Mouse (Mus musculus): ENCODE data around the gene Hus1b. TPM values are rescaled to one million over a fixed set of nuclear protein-coding genes. Genes with fewer than 3 reads are reported as not detected.

Hus1b gene
- polyA plus RNA-seq, 1 experiment: 0.06 TPM

- H3K79me2 ChIP-seq (ENCODE audit: control insufficient read depth, insufficient read depth): peaks cover 49% of the 10 kb centered on the region
- peaks cover 5% of the 10 kb centered on the region for H3K36me3 ChIP-seq (ENCODE audit: control insufficient read depth, insufficient read depth)
- no peaks in the 10 kb centered on the region for H3K27me3 ChIP-seq (ENCODE audit: control insufficient read depth, insufficient read depth, insufficient read length)
- H3ac ChIP-seq (ENCODE audit: control insufficient read depth, insufficient read length, low read depth): no peak overlapping the region
- no peak overlapping the region for H3K4me3 ChIP-seq (ENCODE audit: insufficient read depth, poor library complexity, severe bottlenecking)
- H3K79me3 ChIP-seq (ENCODE audit: low read depth): peaks cover 12% of the 10 kb centered on the region
- TF ChIP-seq CEBPB (IDR thresholded peaks at IDR 0.05; ENCODE audit: low read depth) (no peak), USF1 (IDR thresholded peaks at IDR 0.05; ENCODE audit: low read depth) (no peak), MYOD1 (IDR thresholded peaks at IDR 0.05; ENCODE audit: control insufficient read depth, insufficient read length, low read depth) (no peak), CTCF (IDR thresholded peaks at IDR 0.05; ENCODE audit: control insufficient read depth, insufficient read depth, insufficient read length) (no peak), MAX (IDR thresholded peaks at IDR 0.05) (no peak), FOSL1 (IDR thresholded peaks at IDR 0.05; ENCODE audit: insufficient read depth, low read length, poor library complexity, severe bottlenecking) (no peak), MYOG (IDR thresholded peaks at IDR 0.05; ENCODE audit: control insufficient read depth, extremely low read depth, insufficient read length) (no peak)
Observed at GRCm38 (mm10) chr13:30961932-30962331, 14.4 kb upstream of the Hus1b start.

DNA sequence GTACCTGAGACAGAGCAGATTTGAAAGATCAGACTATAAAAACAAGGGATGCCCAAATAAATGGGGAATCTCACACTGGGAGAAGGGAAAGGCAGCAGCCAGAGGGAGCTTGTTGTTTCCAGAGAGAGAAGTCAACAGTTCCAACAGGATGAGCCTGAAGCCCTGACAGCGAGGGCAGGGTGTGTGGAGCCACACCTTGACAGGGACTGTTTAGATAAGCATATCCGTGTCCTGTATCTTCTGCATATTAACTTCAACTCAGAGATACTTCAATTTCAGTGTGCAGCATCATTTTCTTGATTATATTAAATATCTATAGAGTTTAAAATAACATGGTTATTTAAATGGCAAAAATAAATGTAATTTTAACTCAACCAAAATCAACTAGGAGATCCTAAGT lies 13.2 kb upstream of the Hus1b start:
- Histone ChIP-seq H3K79me3 (ENCODE audit: low read depth) (peaks cover 10% of the 10 kb centered on the region), H3K4me3 (ENCODE audit: insufficient read depth, poor library complexity, severe bottlenecking) (no peak overlapping the region), H3K79me2 (ENCODE audit: control insufficient read depth, insufficient read depth) (peaks cover 43% of the 10 kb centered on the region), H3ac (ENCODE audit: control insufficient read depth, insufficient read length, low read depth) (no peak overlapping the region), H3K27me3 (ENCODE audit: control insufficient read depth, insufficient read depth, insufficient read length) (no peaks in the 10 kb centered on the region), H3K36me3 (ENCODE audit: control insufficient read depth, insufficient read depth) (peaks cover 5% of the 10 kb centered on the region)
- no peak for TF ChIP-seq CTCF (IDR thresholded peaks at IDR 0.05; ENCODE audit: control insufficient read depth, insufficient read depth, insufficient read length)
- TF ChIP-seq FOSL1 (IDR thresholded peaks at IDR 0.05; ENCODE audit: insufficient read depth, low read length, poor library complexity, severe bottlenecking): no peak
- TF ChIP-seq MYOD1 (IDR thresholded peaks at IDR 0.05; ENCODE audit: control insufficient read depth, insufficient read length, low read depth): no peak

DNA sequence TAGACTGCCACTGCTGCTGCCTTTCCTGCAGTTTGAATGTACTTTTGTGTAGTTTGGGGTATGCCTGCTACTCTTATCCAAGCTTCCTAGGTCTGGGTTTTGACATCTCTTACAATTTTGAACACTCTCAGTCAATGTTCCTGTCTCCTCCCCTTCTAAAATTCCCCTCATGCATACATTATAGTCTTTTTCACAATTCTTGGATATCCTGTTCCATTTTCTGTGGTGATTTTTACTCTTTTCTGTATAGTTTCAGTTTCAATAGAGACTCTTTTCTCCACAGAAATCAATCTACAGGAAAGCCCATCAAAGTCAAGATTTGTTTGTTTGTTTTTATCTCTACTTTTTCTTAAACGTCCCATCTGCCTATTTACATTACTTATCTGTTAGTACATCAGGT lies 6.0 kb upstream of the Hus1b start:
- TF ChIP-seq CTCF (IDR thresholded peaks at IDR 0.05; ENCODE audit: control insufficient read depth, insufficient read depth, insufficient read length) (no peak), FOSL1 (IDR thresholded peaks at IDR 0.05; ENCODE audit: insufficient read depth, low read length, poor library complexity, severe bottlenecking) (no peak), MYOG (IDR thresholded peaks at IDR 0.05; ENCODE audit: control insufficient read depth, extremely low read depth, insufficient read length) (no peak), USF1 (IDR thresholded peaks at IDR 0.05; ENCODE audit: low read depth) (no peak), CEBPB (IDR thresholded peaks at IDR 0.05; ENCODE audit: low read depth) (no peak), MAX (IDR thresholded peaks at IDR 0.05) (no peak), MYOD1 (IDR thresholded peaks at IDR 0.05; ENCODE audit: control insufficient read depth, insufficient read length, low read depth) (no peak)
- Histone ChIP-seq H3K27me3 (ENCODE audit: control insufficient read depth, insufficient read depth, insufficient read length) (no peaks in the 10 kb centered on the region), H3K36me3 (ENCODE audit: control insufficient read depth, insufficient read depth) (no peaks in the 10 kb centered on the region), H3K4me3 (ENCODE audit: insufficient read depth, poor library complexity, severe bottlenecking) (no peak overlapping the region), H3K79me3 (ENCODE audit: low read depth) (peaks cover 5% of the 10 kb centered on the region), H3K79me2 (ENCODE audit: control insufficient read depth, insufficient read depth) (peaks cover 11% of the 10 kb centered on the region), H3ac (ENCODE audit: control insufficient read depth, insufficient read length, low read depth) (no peak overlapping the region)

DNA sequence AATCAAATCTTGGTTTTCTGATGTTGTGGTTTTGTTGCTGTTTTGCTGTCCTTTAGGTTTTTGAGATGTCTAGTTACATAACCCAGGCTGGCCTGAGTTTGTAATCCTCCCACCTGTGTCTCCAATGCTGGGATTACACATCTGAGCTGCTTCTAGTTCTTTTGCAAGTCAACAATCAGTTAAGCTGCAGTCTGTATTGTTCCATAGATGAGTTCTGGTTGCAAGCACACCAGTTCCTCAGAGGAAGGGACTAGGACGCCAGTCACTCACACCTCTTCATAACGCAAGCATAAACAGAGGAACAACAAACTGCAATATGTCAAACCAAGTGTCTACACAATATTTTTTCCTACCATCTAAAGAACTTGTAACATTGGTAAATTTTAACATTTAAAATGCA lies 4.5 kb upstream of the Hus1b start:
- H3K4me3 ChIP-seq (ENCODE audit: insufficient read depth, poor library complexity, severe bottlenecking): no peak overlapping the region
- H3K27me3 ChIP-seq (ENCODE audit: control insufficient read depth, insufficient read depth, insufficient read length): no peaks in the 10 kb centered on the region
- H3K36me3 ChIP-seq (ENCODE audit: control insufficient read depth, insufficient read depth): peaks cover 4% of the 10 kb centered on the region
- no peak overlapping the region for H3ac ChIP-seq (ENCODE audit: control insufficient read depth, insufficient read length, low read depth)
- TF ChIP-seq MYOG (IDR thresholded peaks at IDR 0.05; ENCODE audit: control insufficient read depth, extremely low read depth, insufficient read length): no peak
- TF ChIP-seq MAX (IDR thresholded peaks at IDR 0.05): no peak
- no peak for TF ChIP-seq FOSL1 (IDR thresholded peaks at IDR 0.05; ENCODE audit: insufficient read depth, low read length, poor library complexity, severe bottlenecking)
- TF ChIP-seq CEBPB (IDR thresholded peaks at IDR 0.05; ENCODE audit: low read depth): no peak
- no peak for TF ChIP-seq MYOD1 (IDR thresholded peaks at IDR 0.05; ENCODE audit: control insufficient read depth, insufficient read length, low read depth)
- TF ChIP-seq CTCF (IDR thresholded peaks at IDR 0.05; ENCODE audit: control insufficient read depth, insufficient read depth, insufficient read length): no peak
- no peak for TF ChIP-seq USF1 (IDR thresholded peaks at IDR 0.05; ENCODE audit: low read depth)
- H3K79me2 ChIP-seq (ENCODE audit: control insufficient read depth, insufficient read depth): peaks cover 10% of the 10 kb centered on the region
- peaks cover 5% of the 10 kb centered on the region for H3K79me3 ChIP-seq (ENCODE audit: low read depth)

GRCm38 (mm10) chr13:30949181-30949580 lies 1.6 kb upstream of the Hus1b start:
- Histone ChIP-seq H3K27me3 (ENCODE audit: control insufficient read depth, insufficient read depth, insufficient read length) (no peaks in the 10 kb centered on the region), H3K36me3 (ENCODE audit: control insufficient read depth, insufficient read depth) (peaks cover 4% of the 10 kb centered on the region), H3K4me3 (ENCODE audit: insufficient read depth, poor library complexity, severe bottlenecking) (no peak overlapping the region), H3K79me2 (ENCODE audit: control insufficient read depth, insufficient read depth) (peaks cover 5% of the 10 kb centered on the region), H3K79me3 (ENCODE audit: low read depth) (peaks cover 5% of the 10 kb centered on the region), H3ac (ENCODE audit: control insufficient read depth, insufficient read length, low read depth) (no peak overlapping the region)
- TF ChIP-seq MYOD1 (IDR thresholded peaks at IDR 0.05; ENCODE audit: control insufficient read depth, insufficient read length, low read depth) (no peak), USF1 (IDR thresholded peaks at IDR 0.05; ENCODE audit: low read depth) (no peak)

DNA sequence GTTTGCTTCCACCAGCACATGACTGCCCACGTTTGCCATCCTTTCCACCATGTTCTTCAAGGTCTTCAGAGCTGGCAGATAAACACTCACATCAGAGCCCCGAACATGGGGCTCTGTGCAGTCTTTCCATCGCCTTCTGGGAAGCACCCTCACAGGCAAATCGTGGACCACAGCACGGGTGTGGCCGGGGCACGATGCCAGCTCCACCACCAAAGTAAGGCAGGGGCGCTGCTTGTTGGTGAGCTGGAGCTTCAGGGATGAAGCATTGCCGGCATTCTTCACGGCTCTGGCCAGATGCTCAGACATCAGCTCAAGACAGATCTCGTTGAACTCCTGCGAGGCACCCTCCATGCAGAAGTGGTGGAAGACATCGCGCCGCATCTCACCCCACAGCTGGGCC lies 430 bp downstream of the Hus1b start:
- peaks cover 4% of the 10 kb centered on the region for H3K36me3 ChIP-seq (ENCODE audit: control insufficient read depth, insufficient read depth)

More for the DNA sequence above, 430 bp downstream of the Hus1b start:
- H3K79me3 ChIP-seq (ENCODE audit: low read depth): peaks cover 4% of the 10 kb centered on the region
- no peak overlapping the region for H3ac ChIP-seq (ENCODE audit: control insufficient read depth, insufficient read length, low read depth)
- TF ChIP-seq FOSL1 (IDR thresholded peaks at IDR 0.05; ENCODE audit: insufficient read depth, low read length, poor library complexity, severe bottlenecking) (no peak), USF1 (IDR thresholded peaks at IDR 0.05; ENCODE audit: low read depth) (no peak), MYOG (IDR thresholded peaks at IDR 0.05; ENCODE audit: control insufficient read depth, extremely low read depth, insufficient read length) (no peak), CEBPB (IDR thresholded peaks at IDR 0.05; ENCODE audit: low read depth) (no peak), MYOD1 (IDR thresholded peaks at IDR 0.05; ENCODE audit: control insufficient read depth, insufficient read length, low read depth) (no peak), CTCF (IDR thresholded peaks at IDR 0.05; ENCODE audit: control insufficient read depth, insufficient read depth, insufficient read length) (no peak), MAX (IDR thresholded peaks at IDR 0.05) (no peak)
- H3K27me3 ChIP-seq (ENCODE audit: control insufficient read depth, insufficient read depth, insufficient read length): no peaks in the 10 kb centered on the region
- no peak overlapping the region for H3K4me3 ChIP-seq (ENCODE audit: insufficient read depth, poor library complexity, severe bottlenecking)
- peaks cover 5% of the 10 kb centered on the region for H3K79me2 ChIP-seq (ENCODE audit: control insufficient read depth, insufficient read depth)
